Mouse (Mus musculus) spleen, adult 2 months (tissue): ENCODE measurements around the gene Lrmda.

Experiments used
- CTCF ChIP-seq: fragments of 200-500 bp; IDR thresholded peaks from 2 replicates; pipeline ENCODE4 v1.5.1; 2011; ENCODE audit warnings: mild to moderate bottlenecking, inconsistent platforms; ENCODE audit not compliant: insufficient read depth, insufficient read length, insufficient replicate concordance; ENCODE audit errors: extremely low read depth
- POLR2A ChIP-seq: fragments of 200-500 bp; IDR thresholded peaks from 2 replicates; pipeline ENCODE4 v1.6.1; 2011; ENCODE audit warnings: low read depth, low read length, inconsistent platforms

- TF ChIP-seq CTCF (no peak), POLR2A (no peak)
Observed at GRCm38 (mm10) chr14:23093306-23093705, 1073.8 kb downstream of the Lrmda start.
